Mouse (Mus musculus): ENCODE data around the gene Cyp2b10. TPM values are rescaled to one million over a fixed set of nuclear protein-coding genes. Genes with fewer than 3 reads are reported as not detected.
"Not testable (repeated sequence)": the region's sequence is repeated elsewhere in the genome, so short reads cannot be mapped to it uniquely, and the experiment has no call there.

The Cyp2b10 gene
- not detected in 2 replicates for total RNA-seq (2015)
- total RNA-seq (2017) = not detected in 2 replicates

DNA sequence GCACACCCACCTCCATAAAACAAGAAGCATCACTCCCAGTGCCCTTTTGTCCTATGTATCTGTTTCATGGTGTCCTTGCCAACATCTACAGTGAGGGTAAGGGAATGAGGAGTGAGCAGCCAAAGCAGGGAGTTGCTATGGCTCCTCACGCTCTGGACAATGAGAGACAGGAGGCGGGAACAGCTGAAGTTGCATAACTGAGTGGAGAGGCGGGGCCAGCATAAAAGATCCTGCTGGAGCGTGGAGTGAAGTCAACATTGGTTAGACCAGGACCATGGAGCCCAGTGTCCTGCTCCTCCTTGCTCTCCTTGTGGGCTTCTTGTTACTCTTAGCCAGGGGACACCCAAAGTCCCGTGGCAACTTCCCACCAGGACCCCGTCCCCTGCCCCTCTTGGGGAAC, at the start of gene Cyp2b10:
TSS of gene Cyp2b10 (plus strand) at position 210 of the 400 bp plus-strand sequence.
- ATAC-seq (ENCODE audit: poor library complexity, severe bottlenecking) = no peak

DNA sequence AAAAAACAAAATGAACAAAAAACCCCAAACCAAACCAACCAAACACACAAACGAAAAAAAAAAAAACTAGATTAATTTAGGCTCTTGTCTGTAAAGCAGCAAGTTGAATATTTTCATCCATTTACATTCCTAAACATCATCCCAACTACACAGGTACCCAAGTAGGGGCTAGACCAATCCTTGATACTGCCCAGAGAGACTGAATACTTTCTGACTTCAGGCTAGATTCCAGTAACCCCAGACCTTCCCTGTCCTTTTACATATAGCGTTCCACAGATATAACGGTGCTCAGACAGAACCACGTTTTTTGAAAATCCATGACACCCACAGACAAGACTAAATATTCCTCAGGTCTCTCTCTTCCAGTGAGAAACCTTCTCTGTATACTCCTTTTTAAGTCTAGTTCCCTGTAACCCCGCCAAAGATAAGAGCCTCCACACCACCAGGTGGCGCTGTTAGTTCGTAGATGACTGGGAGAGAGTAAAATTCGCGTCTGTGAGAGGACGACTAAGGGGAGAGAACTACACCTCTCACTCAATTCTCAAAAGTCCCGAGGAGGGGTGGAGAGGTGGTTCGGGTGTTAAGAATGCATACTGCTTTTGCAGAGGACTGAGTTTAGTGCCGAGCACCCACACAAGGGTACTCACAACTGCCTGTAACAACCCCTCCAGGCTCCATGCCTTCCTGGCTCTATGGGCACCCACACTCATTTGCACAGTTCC, 49.5 kb upstream of the Cyp2b10 start:
- peak; percentile 71 for ATAC-seq (ENCODE audit: poor library complexity, severe bottlenecking)

- ATAC-seq (ENCODE audit: poor library complexity, severe bottlenecking) = no peak
Measured at GRCm38 (mm10) chr7:25848444-25848812, 49.0 kb upstream of the Cyp2b10 start.

- peak; percentile 71 for ATAC-seq (ENCODE audit: poor library complexity, severe bottlenecking)
Measured at GRCm38 (mm10) chr7:25855082-25855481, 42.3 kb upstream of the Cyp2b10 start.

DNA sequence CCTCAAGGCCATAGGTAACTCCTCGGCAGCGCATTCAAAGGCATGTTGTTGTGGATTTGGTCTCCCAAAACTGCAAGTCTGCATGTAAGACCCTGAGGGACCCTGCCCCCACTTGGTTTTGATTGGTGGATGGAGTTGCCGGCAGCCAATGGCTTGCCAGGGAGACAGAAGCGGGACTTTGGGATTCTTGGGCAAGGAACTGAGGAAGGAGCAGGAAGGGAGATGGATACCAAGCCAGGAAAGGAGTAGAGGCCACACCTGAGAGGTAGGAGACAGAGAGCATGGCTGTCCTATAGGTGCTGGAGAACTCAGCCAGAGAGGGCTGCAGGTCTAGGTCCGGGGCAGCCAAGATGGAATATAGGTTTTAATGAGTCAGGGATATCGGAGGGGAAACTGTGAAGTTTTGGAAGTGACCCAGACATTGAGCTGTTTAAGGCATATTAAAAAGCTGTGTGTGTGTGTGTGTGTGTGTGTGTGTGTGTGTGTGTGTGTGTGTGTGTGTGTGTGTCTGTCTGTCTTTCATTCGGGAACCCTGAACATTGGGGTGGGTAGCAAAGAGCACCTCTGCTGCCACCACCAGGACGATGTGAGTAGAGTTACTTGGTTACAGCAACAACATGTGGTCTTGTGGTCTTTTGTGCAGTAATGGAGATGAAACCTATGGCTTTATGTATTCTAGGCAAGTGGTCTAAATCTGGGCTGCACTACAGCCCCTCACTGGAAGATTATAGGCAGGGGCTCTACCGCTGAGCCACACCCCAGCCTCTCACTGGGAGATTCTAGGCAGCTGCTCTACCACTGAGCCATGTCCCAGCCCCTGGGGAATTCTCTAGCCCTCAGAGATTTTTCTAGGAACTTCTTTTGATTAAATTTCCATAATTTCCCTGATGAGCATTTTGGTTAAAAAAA, 37.2 kb upstream of the Cyp2b10 start:
- no peak for ATAC-seq (ENCODE audit: poor library complexity, severe bottlenecking)

DNA sequence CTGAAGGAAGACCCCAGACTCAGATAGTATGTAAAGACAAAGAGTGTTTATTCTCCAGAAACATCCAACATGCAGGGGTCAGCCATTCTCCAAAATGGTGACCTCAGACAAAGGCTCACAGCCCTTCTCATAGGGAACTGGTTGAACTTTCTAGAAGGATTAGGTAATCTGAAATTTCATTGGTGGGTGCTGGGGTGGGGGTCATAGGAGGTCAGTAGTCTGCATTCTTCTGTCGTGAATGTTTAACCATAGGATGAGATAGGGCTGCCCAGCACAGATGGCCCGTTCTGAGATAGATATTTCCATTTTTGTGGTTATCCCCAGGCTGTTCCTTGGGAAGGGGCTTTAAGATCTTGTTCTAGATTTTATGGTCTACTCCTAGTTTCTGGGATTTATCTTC, 35.1 kb upstream of the Cyp2b10 start:
- no peak for ATAC-seq (ENCODE audit: poor library complexity, severe bottlenecking)

GRCm38 (mm10) chr7:25863756-25864155, 33.7 kb upstream of the Cyp2b10 start:
- no peak for ATAC-seq (ENCODE audit: poor library complexity, severe bottlenecking)

GRCm38 (mm10) chr7:25864861-25865260, 32.6 kb upstream of the Cyp2b10 start:
- no peak for ATAC-seq (ENCODE audit: poor library complexity, severe bottlenecking)

- no peak for ATAC-seq (ENCODE audit: poor library complexity, severe bottlenecking)
Measured at GRCm38 (mm10) chr7:25869789-25870188, 27.6 kb upstream of the Cyp2b10 start.

DNA sequence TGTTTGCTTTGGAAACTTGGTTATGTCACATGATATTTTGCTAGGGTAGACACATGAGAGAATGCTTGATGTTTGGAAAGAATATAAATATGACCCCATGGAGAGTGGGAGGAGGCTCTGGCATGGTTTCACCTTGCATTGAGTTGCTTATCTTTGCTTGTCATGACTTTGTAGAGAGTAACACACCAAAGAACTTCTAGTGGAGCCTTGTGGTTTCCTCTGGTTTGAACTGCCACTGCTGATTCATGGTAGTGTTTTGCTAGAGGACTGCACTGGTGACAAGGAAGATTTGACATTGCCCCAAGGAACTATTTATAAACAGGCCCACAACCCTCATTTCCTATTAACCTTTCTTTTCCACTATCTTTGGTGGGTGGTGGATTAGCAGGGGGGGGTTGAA, 24.8 kb upstream of the Cyp2b10 start:
- ATAC-seq (ENCODE audit: poor library complexity, severe bottlenecking) = no peak

DNA sequence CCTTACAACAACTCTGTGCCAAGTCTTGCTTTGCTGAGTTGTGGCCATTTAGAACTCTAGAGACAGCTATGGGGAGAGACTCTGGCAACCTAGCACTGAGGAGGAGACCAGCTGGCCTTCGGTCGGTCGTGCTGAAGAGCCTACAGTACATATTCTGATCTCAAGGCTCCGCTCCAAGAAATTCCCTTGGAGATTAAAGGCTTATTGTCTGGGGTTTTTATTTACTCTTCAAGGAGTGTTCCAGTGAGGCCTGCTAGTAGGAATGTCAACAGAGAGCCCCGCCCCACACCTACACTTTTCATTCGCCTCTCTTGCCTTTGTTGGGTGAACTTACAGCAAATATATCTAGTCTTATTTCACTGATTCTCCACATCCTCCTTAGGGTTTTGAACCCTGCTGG, 18.7 kb upstream of the Cyp2b10 start:
- no peak for ATAC-seq (ENCODE audit: poor library complexity, severe bottlenecking)

DNA sequence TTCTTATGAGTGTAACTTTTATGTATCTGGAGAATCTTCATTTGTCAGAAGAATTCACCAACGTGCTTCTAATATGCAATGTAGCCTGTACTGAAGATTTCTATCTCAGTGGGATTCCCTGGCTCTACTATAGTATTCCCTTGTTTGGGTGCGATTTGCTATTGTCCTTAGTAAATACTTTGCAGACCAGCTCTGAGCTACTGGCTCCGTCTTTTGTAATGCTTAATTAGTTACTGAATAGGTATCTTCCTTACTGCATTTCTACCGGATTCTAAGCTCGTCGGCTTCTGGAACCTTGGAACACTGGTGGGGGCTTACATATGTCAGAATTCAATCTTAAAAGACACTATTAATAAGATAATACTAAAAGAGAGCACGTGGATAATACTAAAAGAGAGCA, 16.7 kb upstream of the Cyp2b10 start:
- ATAC-seq (ENCODE audit: poor library complexity, severe bottlenecking) = not testable (repeated sequence)

DNA sequence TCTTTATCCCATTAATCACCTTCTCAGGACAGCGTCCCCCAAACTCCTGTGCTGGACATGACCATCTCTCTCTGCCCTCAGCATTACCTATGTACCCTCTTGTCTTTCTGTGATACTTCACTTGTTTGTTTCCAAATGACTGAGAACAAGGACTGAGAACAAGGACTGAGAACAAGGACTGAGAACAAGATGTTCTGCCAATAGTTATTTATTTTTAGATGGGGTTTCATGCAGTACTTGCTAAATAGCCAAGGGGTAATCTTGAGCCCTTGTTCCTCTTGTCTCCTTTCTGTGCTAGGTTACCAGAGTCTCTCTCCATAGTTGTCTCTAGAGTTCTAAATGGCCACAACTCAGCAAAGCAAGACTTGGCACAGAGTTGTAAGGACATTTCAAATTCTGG, 13.1 kb upstream of the Cyp2b10 start:
- no peak for ATAC-seq (ENCODE audit: poor library complexity, severe bottlenecking)

GRCm38 (mm10) chr7:25887758-25888157, 9.7 kb upstream of the Cyp2b10 start:
- ATAC-seq (ENCODE audit: poor library complexity, severe bottlenecking) = no peak

DNA sequence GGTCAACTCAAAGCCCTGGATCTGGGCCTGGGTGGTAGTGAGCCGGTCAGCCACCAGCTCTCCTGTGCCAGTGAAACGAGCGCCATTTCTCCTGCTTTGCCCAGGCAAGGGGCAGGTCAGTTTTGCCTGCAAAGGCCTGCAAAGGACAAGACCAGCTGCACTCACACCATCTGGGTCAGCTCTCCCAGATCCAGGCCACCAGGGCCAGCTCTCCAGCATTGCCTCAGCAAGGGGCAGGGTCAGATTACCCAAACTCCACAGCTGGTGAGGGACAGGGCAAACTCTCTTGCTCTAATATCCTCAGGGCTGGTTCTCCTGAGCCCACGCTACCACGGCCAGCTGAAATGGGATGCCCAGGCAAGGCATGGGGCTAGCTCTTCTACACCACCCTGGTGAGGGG, 4.3 kb upstream of the Cyp2b10 start:
- ATAC-seq (ENCODE audit: poor library complexity, severe bottlenecking) = no peak

DNA sequence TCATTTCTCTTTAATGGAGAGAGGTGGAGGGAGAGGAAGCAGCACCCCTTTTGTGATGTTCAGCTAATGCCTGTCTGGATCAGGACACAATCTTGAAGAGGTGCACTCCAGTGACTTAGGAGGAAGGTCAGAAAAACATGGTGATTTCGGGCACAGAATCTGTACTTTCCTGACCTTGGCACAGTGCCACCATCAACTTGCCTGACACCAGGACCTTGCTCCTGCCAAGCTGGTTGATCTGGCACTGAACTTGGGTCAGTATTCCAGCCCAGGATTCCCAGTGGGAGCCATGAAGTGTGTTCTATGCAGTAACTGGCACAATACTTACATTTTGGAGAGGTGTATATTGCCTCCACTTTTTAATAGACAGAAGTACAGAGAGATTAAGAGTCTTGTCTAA, 2.3 kb upstream of the Cyp2b10 start:
- ATAC-seq (ENCODE audit: poor library complexity, severe bottlenecking) = no peak

- no peak for ATAC-seq (ENCODE audit: poor library complexity, severe bottlenecking)
Measured at GRCm38 (mm10) chr7:25898064-25898463, 644 bp downstream of the Cyp2b10 start.

- ATAC-seq (ENCODE audit: poor library complexity, severe bottlenecking) = no peak
Measured at GRCm38 (mm10) chr7:25902061-25902690, 4.8 kb downstream of the Cyp2b10 start.

DNA sequence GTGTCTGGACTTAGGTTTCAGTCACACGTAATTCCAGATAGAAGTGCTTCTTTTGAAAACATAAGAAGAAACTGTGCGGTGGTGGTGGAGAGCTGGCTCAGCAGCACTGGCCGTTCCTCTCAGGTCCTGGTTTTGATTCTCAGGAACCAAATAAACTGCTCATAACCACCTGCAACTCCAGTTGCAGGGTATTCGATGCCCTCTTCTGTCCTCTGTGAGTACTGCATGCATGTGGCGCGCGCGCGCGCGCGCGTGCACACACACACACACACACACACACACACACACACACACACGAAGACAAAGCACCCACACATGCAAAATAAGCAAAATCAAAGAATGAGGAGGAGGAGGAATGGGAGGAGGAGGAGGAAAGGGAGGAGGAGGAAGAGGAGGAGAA, 5.7 kb downstream of the Cyp2b10 start:
- no peak for ATAC-seq (ENCODE audit: poor library complexity, severe bottlenecking)

DNA sequence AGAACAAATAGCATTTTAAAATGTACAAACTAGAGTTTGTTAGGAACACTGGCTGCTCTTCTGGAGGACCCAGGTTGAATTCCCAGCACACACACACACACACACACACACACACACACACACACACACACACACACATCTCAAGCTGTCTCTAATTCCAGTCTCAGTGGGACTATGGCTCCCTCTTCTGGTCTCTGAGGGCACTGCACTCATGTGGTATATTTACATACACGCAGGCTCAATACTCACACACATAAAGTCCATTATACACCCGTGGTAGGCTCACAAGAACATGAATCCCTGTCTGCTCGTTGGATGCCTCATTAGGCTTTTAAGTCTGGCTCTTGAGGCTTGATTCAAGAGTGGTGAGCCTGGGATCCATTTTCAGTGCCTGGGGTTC, 6.6 kb downstream of the Cyp2b10 start:
- no peak for ATAC-seq (ENCODE audit: poor library complexity, severe bottlenecking)

GRCm38 (mm10) chr7:25904489-25904888, 7.1 kb downstream of the Cyp2b10 start:
- ATAC-seq (ENCODE audit: poor library complexity, severe bottlenecking) = no peak

DNA sequence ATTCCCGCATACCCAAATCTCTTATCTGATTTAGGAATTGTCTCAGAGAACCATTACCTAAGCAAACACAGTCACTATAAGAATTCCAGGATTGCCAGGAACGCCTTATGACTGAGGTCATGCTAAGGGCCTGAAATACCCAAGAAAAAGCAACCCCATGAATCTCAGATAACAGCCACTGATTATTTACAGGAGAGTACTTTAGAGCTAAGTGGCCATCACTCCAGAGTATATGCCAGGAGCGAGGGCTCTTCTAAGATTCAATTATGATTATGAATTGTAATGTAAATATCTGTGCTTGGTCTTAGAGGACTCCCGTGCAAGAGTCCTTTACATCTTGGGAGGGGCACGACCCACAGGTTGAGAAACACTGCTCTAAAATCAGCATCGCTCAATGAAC, 10.0 kb downstream of the Cyp2b10 start:
- no peak for ATAC-seq (ENCODE audit: poor library complexity, severe bottlenecking)

All from megakaryocyte, adult 5-6 weeks (primary cell).